Mouse (Mus musculus) liver, embryonic 14.5 days (tissue): ENCODE measurements around the gene Nid2.

Experiments used
- CTCF ChIP-seq: IDR thresholded peaks from 2 replicates; pipeline ENCODE4 v1.5.1; 2016; ENCODE audit warnings: antibody characterized with exemption, low read depth, control low read depth
- EP300 ChIP-seq: IDR thresholded peaks from 2 replicates; pipeline ENCODE4 v1.6.1; 2016; ENCODE audit warnings: antibody characterized with exemption, low read depth

- TF ChIP-seq EP300 = no peak
- TF ChIP-seq CTCF = no peak
Observed at GRCm38 (mm10) chr14:19803623-19804022, 52.6 kb downstream of the Nid2 start.
